Mouse (Mus musculus) layer of hippocampus, adult 9-10 months (tissue): Measurements from ENCODE around the gene Taar7e.
"Not testable (repeated sequence)": the region's sequence is repeated elsewhere in the genome, so short reads cannot be mapped to it uniquely, and the experiment has no call there.

Experiments used
- DNase-seq: peaks from one replicate; pipeline ENCODE4 v3.0.0; 2022; ENCODE audit warnings: low spot score

Taar7e gene

DNA sequence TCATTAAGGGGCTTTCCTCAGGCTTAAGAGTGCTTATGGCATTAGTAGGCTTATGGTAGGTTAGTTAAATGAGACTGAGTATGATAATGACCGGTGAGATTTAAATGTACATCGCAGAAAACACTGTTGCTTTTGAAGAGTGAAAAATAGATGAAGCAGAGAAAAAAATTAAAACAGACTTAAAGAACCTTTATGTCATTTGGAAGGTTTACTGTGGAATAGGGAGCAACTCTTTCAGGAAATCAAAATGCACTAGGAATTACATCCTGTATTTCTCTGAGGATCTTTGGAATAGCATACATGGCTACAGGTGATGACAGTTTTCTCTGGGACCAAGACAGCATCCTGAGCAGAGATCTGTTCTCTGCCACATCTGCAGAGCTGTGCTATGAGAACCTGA is at the start of gene Taar7e:
Gene Taar7e, plus strand, starts transcription at position 301 of the 400 bp plus-strand sequence.
- DNase-seq: no peak

DNA sequence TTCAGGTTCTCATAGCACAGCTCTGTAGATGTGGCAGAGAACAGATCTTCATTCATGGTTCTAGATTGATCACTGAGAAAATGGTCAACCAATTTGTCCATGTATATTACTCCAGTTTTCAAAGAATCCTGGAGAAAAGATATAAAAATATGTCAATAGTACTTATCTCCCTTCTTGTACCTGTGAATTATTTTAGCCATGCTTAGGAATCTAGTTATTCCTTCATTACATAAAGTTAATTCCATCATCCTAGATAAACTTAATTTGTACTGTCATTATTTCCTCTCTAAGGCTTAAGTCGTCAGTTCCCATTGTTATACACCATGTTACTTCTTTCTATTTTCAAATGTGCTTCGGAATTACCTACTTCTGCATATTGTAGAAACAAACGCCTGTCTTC is 44.0 kb upstream of the Taar7e start, which contains the start of gene Taar7a:
Gene Taar7a, minus strand, starts transcription at position 101 of the 400 bp plus-strand sequence.
- DNase-seq: no peak

GRCm38 (mm10) chr10:23999639-24000038 is 37.8 kb upstream of the Taar7e start, which contains the start of gene Taar7b:
TSS of gene Taar7b (plus strand) at chr10:23999939.
- DNase-seq: no peak

- no peak for DNase-seq
Observed at GRCm38 (mm10) chr10:24006442-24006841, 31.0 kb upstream of the Taar7e start.

- no peak for DNase-seq
Observed at GRCm38 (mm10) chr10:24007034-24007433, 30.4 kb upstream of the Taar7e start.

- DNase-seq: no peak
Observed at GRCm38 (mm10) chr10:24008143-24008542, 29.3 kb upstream of the Taar7e start.

DNA sequence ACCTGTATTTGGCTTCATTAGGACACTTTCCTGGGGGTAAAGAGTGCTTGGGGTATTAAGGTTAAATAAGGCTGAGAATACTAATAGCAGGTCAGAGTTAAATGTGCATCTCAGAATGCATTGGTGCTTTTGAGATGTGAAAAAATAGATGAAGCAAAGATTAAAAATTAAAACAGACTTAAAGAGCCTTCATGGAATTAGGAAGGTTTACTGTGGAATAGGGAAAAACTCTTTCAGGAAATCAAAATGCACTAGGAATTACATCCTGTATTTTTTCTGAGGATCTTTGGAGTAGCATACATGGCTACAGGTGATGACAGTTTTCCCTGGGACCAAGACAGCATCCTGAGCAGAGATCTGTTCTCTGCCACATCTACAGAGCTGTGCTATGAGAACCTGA is 10.5 kb upstream of the Taar7e start, which contains the start of gene Taar7d:
Gene Taar7d, plus strand, starts transcription at position 301 of the 400 bp plus-strand sequence.
- DNase-seq: no peak

GRCm38 (mm10) chr10:24031347-24031746 is 6.1 kb upstream of the Taar7e start:
- no peak for DNase-seq

GRCm38 (mm10) chr10:24040120-24040869 is 2.9 kb downstream of the Taar7e start:
- DNase-seq: no peak

GRCm38 (mm10) chr10:24049210-24049609 is 11.8 kb downstream of the Taar7e start, which contains the start of gene Taar7f:
TSS of gene Taar7f (plus strand) at chr10:24049510.
- DNase-seq: no peak

DNA sequence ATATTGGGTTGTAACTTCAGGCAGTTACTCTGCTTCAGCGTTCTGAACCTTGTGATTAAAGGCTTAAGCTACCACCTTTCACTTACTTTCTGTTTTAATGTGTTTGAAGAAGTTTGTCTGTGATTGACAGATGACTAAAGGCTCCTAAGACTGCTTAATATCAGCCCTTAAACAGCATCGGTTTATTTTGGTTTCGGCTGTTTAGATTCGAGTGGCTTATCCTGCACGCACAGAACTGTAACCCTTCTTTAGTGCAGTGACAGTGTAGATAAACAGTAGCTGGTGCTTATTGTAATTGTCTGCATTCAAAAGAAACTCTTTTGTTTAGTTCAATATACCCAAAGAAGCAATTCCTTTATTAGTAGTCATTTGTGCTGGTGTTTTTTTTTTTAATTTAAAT is 14.6 kb downstream of the Taar7e start:
- DNase-seq: no peak

DNA sequence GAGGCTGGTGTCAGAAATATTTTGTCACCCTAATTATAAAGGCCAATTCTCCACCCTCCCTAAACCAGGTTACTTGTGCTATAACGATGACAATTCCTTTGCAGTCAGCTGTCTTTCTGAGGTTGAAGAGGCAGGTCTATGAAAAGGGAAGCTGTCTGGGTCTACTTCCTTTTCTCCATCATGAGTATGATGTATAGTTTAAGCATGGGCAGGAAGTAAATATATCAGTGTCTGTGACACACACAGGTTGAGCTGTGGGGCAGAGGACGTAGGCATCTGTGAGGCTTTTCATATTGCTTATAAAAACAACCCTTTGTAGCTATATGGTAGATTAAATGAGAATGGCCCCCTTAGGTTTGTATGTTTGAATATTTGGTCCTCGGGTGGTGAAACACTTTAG is 21.6 kb downstream of the Taar7e start:
- DNase-seq: no peak

DNA sequence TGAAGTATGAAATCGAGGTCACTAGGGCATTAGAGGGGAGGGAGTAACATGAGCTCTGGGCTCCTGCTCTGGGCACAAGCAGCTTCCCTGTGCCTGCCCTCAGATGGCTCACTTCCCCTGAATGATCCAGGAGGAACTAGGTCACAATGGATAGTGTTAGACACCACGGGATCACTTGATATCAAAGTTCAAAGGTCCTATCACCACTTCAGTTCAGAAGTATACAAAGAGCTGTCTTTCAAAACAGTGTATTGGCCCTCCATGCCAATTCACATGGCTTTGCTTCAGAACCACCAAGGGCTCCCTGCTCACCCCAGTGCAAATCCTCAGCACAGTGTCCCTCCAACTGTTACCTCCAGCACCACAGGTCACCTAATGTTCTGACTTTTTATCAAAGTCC is 37.3 kb downstream of the Taar7e start:
- not testable (repeated sequence) for DNase-seq

DNA sequence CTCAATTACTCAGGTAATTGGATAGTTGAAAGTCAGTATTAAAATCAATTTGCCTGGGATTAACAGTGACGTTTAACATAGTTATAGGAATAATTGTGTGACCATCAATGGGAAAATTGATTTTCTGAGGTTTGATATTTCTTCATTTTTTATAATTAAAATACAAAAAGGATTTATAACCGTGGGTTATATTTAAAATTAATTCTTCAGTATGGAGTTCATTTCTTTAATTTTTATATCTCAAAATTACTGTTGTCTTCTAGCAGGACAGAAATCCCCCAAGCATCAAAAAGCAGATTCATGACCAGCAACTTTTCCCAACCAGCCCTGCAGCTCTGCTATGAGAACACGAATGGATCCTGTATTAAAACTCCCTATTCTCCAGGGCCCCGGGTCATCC is 38.8 kb downstream of the Taar7e start, which contains the start of gene Taar8a:
Gene Taar8a, plus strand, starts transcription at position 301 of the 400 bp plus-strand sequence.
- not testable (repeated sequence) for DNase-seq

GRCm38 (mm10) chr10:24080166-24080565 is 42.8 kb downstream of the Taar7e start:
- peak; percentile 8 for DNase-seq

DNA sequence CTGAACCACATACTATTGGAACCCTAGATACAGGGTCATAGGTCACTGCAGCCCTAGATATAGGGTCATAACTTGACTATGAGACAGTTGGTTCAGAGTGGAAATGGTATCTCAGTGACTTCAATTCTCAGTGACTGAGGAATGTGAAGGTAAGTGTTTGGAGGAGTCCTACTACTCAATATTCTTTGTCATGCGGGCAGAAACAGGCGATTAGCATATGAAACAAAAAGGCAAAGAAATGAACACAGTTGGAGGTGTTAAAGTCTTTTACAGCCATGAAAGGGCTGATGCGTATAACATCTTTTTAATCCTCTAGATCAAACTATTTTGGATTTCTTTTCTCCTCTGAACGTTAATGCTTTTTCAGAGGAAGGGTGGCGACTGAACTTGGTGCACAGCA is 48.5 kb downstream of the Taar7e start:
- DNase-seq: no peak

DNA sequence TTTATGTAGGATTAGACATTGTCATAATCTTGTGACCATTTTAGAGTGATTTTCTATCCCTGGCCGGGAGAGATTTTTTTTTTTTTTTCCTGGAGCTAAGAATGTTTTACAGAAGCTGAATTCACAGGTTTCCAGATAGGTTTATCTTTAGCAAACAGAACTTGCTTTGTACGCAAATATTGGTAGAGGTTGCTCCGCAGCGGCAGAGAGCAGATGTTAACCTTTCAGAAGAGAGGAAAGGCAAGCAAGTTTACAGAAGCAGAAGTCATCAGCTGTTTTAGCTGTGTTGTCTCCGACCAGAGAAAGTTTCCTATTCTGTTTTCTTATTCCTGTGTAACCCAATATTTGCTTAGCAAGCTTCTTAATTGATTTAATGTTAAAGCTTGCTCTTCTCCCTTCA is 49.1 kb downstream of the Taar7e start:
- no peak for DNase-seq

DNA sequence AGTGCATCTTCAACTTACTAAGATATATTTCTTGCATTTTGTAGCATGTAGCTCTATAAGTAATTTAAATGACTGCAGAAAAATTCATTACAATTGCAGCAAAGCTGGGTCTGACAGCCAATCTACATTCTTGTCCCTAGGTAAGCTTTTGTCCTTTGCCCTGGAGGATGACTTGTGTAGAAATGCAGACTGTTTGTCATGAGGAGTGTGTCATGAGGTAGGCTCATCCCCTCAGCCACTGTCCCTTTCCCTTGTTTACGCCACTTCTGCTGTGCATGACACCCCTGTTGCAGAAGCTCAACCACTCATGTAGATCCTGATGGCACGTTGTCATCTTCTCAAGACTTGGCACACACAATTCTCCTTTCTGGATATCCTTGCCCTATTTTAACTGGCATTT is 49.8 kb downstream of the Taar7e start:
- no peak for DNase-seq
